Mouse (Mus musculus) adrenal gland, postnatal 10 days (tissue): Measurements from ENCODE around the gene Sit1. TPM values are rescaled to one million over a fixed set of nuclear protein-coding genes. Genes with fewer than 3 reads are reported as not detected.
A peak's percentile ranks its signal among the peaks of the same experiment; 100 is the strongest.

ENCODE experiments used
- DNase-seq: peaks from one replicate; pipeline ENCODE4 v3.0.0; 2021; ENCODE audit warnings: mixed read lengths
- total RNA-seq, 2 experiments: library from RNA; stranded (reverse); gene quantifications; 2 replicates each; pipeline ENCODE4 v1.2.3; 2021

Sit1 gene
- total RNA-seq, 2 experiments from 2014 or later: 0.51 to 0.64 TPM

DNA sequence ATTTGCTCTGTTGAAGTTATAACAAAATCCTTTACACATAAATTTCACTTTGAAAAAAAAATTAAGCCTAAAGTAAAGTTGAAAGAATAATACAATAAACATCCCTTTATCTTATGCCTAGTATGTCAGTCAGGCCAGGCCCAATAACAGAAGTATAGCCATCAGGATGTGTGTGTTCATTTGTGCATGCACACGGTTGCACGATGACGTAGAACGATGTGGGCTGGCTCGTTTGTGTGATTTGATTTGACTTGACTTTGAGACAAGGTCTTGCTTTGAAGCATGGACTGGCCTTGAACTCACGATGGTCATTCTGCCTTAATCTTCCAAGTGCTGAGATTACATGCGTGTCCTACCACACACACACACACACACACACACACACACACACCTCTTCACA is 16.7 kb downstream of the Sit1 start:
- DNase-seq: no peak

DNA sequence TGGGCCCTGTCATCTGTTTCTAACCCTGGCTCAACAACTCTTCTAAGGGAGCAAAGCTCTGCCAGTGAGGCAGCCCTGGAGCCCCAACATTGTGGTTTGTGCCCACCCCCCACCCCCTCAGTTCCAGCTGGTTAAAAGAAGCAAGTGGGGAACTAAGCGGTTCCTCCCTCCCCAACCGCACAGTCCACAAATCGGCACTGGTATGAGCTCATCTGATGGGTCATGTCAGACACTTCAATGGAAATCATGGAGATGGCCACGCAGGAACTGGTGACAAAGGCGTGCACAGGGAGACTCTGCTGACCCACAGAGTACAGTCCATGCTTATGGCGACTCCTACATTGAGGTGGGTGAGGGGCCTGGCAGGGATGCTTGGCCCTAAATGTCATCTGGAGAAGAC is 17.6 kb downstream of the Sit1 start:
- no peak for DNase-seq

DNA sequence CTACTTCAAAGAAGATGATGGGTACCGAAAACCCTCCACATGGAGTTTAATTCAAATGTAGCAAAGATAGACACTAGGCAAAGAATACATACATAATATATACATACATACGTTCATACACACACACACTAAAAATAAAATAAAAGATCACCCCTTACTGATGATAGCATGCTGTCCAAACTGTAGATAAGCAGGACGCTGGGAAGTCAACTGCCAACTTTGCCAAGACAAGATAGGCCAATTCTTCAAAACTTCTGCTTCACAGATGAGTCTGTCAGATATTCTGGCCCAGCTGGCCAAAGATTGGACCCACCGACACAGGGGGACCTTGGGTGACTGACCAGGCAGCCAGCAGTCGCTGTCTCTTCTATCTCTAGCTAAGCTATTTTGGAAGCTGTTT is 20.4 kb downstream of the Sit1 start:
- no peak for DNase-seq

DNA sequence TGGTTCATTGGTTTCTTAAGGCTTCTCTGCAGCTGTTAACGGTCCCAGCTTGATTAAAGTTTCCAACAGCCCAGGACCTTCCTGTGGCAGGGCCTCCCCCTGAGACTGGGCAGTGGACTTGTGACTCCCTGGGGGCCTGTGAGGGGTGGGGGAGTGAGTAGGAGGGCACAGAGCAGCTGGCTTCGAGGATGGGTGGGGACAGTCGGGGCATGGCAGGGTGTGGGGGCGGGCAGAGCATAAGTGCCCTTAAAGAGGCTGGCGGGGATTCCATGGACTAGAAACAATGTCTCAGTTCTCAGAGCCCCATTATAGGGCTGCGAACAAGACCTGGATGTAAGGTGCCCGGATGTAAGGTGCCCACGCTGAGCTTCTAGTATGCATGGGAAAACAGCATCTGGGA is 26.4 kb downstream of the Sit1 start:
- DNase-seq: no peak

DNA sequence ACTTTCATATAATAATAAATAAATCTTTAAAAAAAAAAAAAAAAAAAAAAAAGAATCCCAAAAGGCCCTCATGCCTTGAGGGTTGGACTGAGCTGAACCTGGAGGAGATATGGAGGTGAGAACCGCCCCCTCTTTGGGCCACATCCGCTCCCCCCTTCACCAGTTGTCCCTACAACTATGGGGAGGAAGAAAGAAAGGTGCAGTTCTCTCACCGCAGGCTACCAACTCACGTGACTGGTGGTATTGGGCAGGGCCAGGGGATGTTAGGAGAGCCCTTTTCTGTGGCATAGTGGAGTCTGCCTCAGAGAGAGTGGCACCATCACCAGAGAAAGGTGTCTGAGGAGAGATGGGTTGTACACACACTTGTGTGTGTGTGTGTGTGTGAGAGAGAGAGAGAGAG is 27.1 kb downstream of the Sit1 start:
- DNase-seq: no peak

DNA sequence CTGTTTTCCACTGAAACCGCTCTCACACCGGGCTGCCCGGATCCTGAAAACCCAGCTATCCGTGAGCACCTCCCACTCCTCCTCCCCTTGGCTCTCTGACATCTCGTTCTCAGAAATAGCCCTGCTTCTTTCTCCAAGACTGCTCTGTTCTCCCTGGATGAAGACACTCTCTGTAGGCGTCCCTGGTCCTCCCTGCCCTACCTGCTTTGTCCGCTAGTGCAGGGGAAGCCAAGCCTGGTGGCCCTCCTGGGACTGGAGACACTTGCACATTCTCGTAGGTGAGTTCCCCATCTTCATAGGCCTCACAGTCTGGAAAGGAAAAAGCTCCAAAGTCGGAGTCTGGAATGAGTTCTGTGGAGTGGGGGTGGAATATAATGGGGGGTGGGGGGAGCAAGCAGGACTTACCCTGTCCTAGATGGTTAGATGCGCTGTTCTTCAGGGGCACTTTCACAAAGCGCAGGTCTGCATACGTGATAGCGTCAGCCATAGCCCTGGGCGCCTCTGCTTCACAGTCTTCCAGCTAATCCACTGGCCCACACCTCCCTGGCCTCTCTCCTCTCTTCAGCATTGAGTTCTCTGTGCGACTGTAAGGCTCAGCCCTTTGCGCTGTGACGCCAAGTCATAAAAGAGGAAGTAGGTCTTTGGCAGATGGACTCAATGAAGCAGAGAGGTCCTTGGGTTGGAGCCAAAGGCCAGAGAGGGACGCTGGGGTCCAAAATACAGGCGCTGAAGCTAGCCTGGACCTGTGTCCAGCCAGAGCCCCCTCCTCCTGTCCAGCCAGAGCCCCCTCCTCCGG is 29.3 kb downstream of the Sit1 start, which contains the start of gene Cd72:
TSS of gene Cd72 (minus strand) at position 588 of the 796 bp plus-strand sequence.
- DNase-seq: no peak

DNA sequence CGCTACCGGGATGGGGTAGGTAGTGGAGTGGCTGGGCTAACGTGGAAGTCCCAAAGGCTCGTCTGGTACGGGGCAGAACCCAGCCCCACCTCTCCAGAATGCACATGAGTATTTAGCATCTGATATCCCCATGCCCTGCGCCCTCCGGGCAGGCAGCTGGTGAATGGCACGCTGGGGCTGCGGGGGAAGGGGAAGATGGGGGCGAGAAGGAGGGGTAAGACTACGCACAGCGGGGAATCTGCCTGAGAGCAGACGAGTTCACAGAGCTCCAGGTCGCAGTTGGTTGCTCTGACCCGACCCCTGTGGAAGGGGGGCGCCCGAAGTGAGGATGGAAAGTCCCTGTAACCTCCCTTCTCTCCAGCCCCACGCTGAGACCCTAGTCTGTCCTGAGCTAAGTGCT is 30.1 kb downstream of the Sit1 start:
- no peak for DNase-seq

DNA sequence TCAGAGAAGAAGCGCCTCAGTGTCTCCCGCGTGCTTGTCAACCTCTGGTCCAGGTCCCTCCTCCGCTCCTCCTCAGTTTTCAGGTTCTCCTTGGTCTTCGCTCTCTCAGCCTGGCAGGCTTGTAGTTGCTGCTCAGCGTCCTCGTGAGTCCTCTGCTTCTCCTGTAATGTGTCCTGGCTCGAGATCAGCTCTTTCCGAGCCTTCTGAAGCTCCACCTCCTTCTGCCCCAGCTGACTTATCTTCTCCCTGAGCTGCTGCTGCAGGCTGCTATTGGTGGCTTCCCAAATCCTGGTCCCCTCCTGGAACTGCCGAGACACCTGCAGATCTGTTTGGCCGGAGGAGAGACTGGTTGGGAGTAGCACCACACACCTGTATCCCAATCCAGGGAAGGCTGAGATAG is 31.2 kb downstream of the Sit1 start:
- DNase-seq: peak; percentile 45

DNA sequence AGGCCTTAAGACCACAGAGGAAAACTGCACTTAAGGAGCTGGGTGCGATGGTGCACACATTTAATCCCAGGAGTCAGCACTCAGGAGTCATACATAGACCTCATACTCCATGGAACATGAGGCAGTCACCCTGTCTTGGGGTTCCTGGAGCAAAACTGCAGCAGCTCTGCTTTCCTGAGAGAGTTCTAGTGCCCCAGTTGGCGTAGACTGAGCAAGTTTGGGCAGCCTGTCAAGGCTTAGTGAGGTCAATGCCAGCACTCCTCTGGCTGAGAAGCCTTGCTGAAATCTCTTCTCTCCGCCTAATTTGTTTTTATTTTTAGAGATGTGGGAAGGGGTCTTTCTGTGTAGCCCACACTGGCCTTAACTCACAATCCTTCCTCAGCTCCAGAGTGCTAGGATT is 35.0 kb downstream of the Sit1 start:
- DNase-seq: peak; percentile 78

DNA sequence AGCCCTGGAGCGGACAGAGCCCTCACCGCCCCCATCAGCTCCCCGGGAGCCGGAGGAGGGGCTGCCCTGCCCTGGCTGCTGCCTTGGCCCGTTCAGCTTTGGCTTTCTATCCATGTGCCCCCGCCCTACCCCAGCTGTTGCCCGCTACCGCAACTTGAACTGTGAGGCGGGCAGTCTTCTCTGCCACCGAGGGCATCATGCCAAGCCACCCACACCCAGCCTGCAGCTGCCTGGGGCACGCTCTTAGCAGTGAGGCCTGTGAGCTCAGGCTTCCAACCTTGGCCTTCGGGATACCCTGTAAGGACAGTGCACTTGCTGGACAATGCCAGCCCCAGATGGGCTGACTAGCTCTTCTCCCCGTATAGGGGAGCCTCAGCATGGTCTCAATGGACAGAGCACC is 36.3 kb downstream of the Sit1 start:
- peak; percentile 77 for DNase-seq

DNA sequence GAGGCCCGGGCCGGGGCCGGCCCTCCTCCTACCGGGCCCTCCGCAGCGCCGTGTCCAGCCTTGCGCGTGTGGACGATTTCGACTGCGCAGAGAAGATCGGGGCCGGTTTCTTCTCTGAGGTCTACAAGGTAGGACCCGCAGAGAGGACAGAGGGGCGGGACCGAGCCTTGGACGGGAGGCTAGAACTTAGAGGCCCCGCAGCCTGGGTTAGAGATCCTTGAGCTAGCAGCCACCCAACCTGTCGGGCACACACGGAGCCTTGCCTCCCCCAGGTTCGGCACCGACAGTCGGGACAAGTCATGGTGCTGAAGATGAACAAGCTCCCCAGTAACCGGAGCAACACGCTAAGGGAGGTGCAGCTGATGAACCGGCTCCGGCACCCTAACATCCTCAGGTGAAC is 40.0 kb downstream of the Sit1 start:
- peak; percentile 55 for DNase-seq

DNA sequence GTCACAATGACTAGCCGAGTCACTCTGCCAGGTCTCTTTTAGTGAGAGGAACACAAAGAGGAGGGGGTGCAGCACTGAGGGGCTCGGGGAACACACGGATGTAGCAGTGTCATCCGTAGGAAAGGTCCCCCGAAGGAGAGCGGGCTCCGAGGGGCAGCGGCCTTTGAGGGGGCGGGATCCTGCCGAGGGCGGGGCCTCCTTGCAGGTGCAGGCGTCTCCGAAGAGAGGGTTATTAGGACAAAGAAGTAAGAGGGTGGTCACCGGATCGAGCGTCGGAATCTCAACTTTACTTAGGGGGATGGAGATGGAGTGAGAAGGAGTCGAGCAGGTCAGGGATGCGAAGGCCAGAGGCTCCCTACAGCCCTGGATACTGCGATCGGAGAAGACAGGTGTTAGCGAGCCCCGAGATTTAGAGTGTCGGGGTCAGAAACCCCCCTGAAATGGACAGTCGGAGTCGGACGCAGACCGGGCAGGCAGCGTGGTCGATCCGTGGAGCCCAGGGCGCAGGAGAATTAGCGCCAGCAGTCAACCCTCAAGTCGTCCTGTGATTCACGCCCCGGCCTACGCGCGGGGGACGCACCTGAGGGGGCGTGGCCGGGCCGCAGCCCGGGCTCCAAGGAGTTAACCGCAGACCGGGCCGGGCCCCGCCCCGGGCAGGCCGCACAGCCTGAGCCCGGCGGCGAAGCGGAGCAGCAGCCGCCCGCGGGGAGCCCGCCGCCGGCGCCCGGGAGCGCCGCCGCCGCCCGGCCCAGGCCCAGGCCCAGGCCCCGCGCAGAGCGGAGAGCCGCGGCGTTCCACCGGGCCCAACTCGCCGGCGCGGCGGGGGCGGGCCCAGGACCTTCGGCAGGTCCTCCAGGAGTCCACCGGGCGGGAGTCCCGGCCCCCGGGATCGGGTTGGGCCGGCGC is 40.8 kb downstream of the Sit1 start:
- peak; percentile 84 for DNase-seq

DNA sequence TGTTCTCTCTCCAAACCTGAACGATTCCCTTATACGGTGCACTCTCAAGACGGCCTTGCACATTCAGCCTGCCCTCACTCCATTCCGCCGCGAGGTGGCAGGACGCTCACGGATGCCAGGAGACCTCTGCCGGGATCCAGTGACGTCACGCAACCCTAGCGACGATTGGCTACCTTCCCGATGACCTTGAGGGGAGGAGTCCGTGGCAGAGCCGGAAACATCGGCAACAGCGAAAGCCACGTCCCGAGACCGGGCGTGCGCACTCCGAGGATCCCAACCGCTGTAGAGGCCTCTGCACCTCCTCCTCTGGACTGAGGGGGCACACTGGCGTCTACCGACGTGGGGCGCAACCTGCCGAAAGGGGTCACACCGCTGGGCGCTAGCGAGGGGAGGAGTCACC is 41.5 kb downstream of the Sit1 start:
- peak; percentile 100 for DNase-seq

DNA sequence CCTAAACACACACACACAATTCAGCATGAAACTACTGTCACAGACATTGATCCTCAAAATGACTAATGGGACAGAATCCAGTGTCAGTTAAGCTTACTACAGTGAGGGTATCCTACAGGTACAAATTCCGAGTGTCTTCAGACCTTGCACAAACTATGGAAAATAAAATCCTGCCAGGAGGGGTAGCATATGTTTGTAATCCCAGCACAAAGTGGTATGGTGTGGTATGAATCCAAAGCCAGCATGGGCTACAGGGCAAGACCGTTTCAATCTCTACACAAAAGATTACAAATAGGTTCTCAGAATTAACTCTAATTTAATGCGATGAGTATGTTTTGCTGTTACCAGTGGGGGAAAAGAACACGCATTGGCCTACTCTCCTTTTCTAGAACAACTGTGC is 41.9 kb downstream of the Sit1 start, which contains the start of gene Tesk1:
TSS of gene Tesk1 (plus strand) at position 301 of the 400 bp plus-strand sequence.
- no peak for DNase-seq

DNA sequence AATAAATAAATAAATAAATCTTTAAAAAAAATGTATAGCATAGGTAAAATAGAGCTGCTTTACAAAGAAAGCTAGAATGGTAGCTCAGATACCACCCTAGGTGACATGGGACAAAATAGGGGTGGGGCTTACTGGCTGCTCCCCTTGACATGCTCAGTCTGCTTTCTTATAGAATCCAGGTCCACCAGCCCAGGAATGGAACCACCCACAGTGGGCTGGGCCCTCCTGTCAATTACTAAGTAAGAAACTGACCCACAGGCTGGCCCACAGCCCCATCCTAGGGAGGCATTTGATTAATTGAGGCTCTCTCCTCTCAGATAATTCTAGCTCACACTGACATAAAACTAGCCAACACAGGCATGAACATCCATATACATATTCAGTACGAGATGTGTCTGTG is 50.7 kb downstream of the Sit1 start:
- DNase-seq: no peak

Other genes starting within 250 kb of the Sit1 start
- gene Atp8b5, start 216.6 kb downstream of the Sit1 start, total RNA-seq: under 1 TPM; 0.36 to 0.73 TPM
- gene Rusc2, start 101.8 kb downstream of the Sit1 start, total RNA-seq: 10 to 100 TPM; 29.9 to 32.1 TPM
- under 1 TPM; 0.27 to 0.97 TPM for gene Fam166b, start 54.6 kb downstream of the Sit1 start, total RNA-seq
- gene Tesk1, start 41.8 kb downstream of the Sit1 start, total RNA-seq: 10 to 100 TPM; 55.3 to 58.2 TPM
- 1 to 10 TPM; 1.9 to 3.2 TPM for gene Cd72, start 29.1 kb downstream of the Sit1 start, total RNA-seq
- 10 to 100 TPM; 41.1 to 45.5 TPM for gene Ccdc107, start 9.2 kb upstream of the Sit1 start, total RNA-seq
- 10 to 100 TPM in 1 of 2 experiments, 1 to 10 TPM in 1; 6.2 to 10.9 TPM for gene Arhgef39, start 16.0 kb upstream of the Sit1 start, total RNA-seq
- gene Car9, start 23.2 kb upstream of the Sit1 start, total RNA-seq: under 1 TPM; 0.76 to 0.90 TPM
- 100 to 1,000 TPM; 203 to 822 TPM for gene Tpm2, start 40.0 kb upstream of the Sit1 start, total RNA-seq
- 100 to 1,000 TPM in 1 of 2 experiments, 10 to 100 TPM in 1; 90.4 to 108 TPM for gene Creb3, start 78.6 kb upstream of the Sit1 start, total RNA-seq
- 100 to 1,000 TPM; 171 to 192 TPM for gene Tln1, start 79.0 kb upstream of the Sit1 start, total RNA-seq
- gene Rgp1, start 95.0 kb upstream of the Sit1 start, total RNA-seq: 10 to 100 TPM; 41.7 to 54.1 TPM
- gene Gba2, start 95.1 kb upstream of the Sit1 start, total RNA-seq: 10 to 100 TPM; 10.5 to 15.4 TPM
- 1 to 10 TPM; 1.8 to 1.9 TPM for gene Msmp, start 100.8 kb upstream of the Sit1 start, total RNA-seq
- gene Npr2, start 148.2 kb upstream of the Sit1 start, total RNA-seq: 10 to 100 TPM; 30.1 to 48.3 TPM
- under 1 TPM; 0.57 to 0.79 TPM for gene Spag8, start 169.9 kb upstream of the Sit1 start, total RNA-seq
- gene Hint2, start 172.7 kb upstream of the Sit1 start, total RNA-seq: 100 to 1,000 TPM; 106 to 111 TPM
- gene Tmem8b, start 185.2 kb upstream of the Sit1 start, total RNA-seq: 10 to 100 TPM in 1 of 2 experiments, 1 to 10 TPM in 1; 6.6 to 10.7 TPM
- gene Fam221b, start 185.4 kb upstream of the Sit1 start, total RNA-seq: under 1 TPM; 0.15 to 0.36 TPM
- not detected for gene Olfr70, start 217.1 kb upstream of the Sit1 start, total RNA-seq
- gene Olfr71, start 226.5 kb upstream of the Sit1 start, total RNA-seq: not detected
- gene Hrct1, start 243.5 kb upstream of the Sit1 start, total RNA-seq: 1 to 10 TPM; 5.5 to 6.0 TPM
- 1 to 10 TPM; 4.1 to 4.3 TPM for gene Spaar, start 246.3 kb upstream of the Sit1 start, total RNA-seq